Mouse (Mus musculus): ENCODE data around the gene Mmp12. TPM values are rescaled to one million over a fixed set of nuclear protein-coding genes. Genes with fewer than 3 reads are reported as not detected.
"Not testable (repeated sequence)": the region's sequence is repeated elsewhere in the genome, so short reads cannot be mapped to it uniquely, and the experiment has no call there.

Gene Mmp12
- total RNA-seq (2022), result 10 to 100 TPM in 3 of 4 experiments, 1 to 10 TPM in 1; 7.3 to 31.1 (median 17.9) TPM

DNA sequence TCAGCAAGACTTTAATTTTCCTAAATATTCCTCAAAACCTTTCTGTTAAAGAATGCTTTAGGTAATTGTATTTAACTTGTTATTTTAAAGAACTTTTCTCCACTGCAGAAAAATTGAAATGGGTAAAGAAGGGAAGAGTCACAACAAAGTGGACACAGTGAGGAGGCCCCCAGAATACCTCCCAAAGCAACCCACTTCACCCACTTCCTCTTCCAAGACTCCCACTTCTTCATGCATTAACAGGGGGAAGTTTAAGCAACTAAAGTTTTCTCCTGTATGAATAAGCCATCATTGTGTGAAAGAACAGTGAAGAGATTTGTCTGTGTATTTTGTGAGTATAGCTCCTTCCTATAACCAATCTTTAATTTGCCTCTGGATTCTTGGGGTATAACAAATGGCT is at the start of gene Mmp12:
TSS of gene Mmp12 (plus strand) at position 275 of the 400 bp plus-strand sequence.
- DNase-seq, result no peak

- DNase-seq, result no peak
Observed at GRCm38 (mm10) chr9:7331847-7332246, 12.3 kb upstream of the Mmp12 start.

DNA sequence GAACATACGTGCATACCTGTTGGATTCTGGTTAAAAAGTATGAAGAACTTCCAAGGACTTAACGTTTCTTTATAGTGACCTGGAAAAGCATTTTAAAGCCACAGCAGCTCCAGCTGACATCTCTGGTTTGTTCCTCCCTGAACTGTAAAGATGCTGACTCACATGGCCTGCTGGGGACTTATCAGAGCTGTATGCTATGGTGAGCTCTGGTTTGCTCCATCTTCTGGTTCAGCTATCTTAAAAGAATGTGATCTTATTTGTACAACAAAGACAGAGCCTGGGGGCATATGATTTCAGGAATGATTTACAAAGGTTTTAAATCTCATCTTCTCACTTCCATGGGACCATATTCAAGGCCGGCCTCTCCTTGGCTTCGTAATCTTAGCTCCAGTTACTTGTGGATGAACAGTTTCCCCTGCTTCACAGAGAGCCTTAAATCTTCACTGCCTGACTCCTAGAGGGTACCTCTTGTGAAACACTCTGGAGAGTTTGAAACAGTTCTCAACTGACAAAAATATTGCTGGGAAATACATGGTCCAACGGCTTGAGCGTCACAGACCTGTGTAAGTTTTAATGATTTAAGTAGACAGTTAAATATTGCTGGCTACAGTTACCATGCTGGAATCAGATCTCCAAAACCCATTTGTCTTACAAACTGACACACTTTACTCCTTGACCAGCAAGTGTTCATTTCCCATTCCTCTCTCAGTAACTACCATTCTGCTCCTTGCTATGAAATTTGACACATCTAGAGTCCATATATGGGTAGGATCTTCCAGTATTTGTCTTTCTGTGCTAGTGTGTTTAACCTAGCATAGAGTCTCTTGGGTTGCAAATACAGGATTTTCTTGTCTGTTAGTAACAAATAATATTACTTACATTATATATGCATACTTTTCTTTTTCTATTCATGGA is 8.2 kb upstream of the Mmp12 start:
- DNase-seq, result no peak

- no peak for DNase-seq
Observed at GRCm38 (mm10) chr9:7336740-7337483, 7.3 kb upstream of the Mmp12 start.

DNA sequence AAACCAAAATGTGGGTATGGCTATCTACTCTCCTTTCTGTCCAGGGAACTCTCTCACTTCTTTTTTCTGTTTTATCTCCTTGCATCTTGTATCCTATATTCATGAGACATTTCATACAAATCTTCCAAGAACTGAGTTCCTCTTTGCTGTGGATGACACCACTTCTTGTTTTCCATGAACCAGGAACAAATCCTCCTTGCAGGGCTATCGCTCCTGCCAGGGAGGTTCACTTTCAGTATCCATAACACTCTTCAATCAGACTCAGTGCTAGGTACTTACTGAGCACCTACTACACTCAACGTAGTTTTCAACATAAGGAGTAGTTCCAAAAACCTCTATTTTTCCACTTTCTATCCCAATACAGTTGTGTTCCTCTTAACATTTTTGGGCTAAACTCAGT is 1.3 kb downstream of the Mmp12 start:
- DNase-seq, result no peak

DNA sequence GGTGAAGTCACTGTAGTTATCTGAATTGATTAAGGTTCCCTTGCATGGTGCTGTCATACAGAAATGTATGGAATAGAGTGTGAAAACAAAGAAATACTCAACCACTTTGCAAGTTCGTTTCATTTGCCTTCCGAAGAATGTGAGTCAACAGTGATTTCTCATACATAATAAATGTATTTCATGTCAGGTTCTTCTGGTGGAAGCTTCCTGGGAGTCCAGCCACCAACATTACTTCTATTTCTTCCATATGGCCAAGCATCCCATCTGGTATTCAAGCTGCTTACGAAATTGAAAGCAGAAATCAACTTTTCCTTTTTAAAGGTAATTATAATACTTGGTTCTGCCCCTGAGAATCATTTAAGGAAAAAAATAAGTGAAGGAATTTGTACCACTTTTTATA is 10.4 kb downstream of the Mmp12 start:
- DNase-seq, result no peak

- DNase-seq, result no peak
Observed at GRCm38 (mm10) chr9:7387947-7388346, 43.8 kb downstream of the Mmp12 start, which contains the start of gene Mmp1b. Mmp1b (minus strand) TSS chr9:7388047.

DNA sequence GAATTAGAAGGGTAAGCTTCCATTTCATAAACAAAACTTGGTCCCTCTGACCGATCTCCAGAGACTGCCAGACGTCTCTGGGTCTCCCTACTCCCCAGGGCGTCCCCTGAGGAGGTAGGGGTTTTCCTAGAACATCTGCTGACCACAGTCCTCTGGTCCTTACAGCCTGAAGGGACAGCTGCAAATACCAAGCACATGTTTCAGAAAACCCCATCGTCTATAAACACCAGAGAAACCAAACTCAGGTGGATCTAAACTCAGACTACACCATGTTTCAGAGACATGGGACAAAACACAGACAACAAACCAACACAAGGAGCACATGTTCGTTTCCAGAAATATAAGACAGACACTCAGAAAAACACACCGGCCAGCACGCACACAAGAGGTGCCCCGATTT is 52.4 kb downstream of the Mmp12 start:
- DNase-seq, result not testable (repeated sequence)

Other genes starting within 250 kb of the Mmp12 start
- gene Dync2h1, start 159.9 kb upstream of the Mmp12 start, total RNA-seq (2022), result 10 to 100 TPM; 15.3 to 32.3 (median 19.9) TPM
- gene Dcun1d5, start 159.9 kb upstream of the Mmp12 start, total RNA-seq (2022), result 10 to 100 TPM; 69.6 to 91.1 (median 74.0) TPM
- 1 to 10 TPM in 2 of 4 experiments, under 1 TPM in 2; 0.35 to 2.3 (median 1.5) TPM for gene Mmp13, start 71.9 kb upstream of the Mmp12 start, total RNA-seq (2022)
- gene Mmp1b, start 43.7 kb downstream of the Mmp12 start, total RNA-seq (2022), result not detected
- gene Mmp3, start 101.4 kb downstream of the Mmp12 start, total RNA-seq (2022), result under 1 TPM in 2 of 4 experiments, not detected in 2; 0.14 to 0.27 TPM
- gene Mmp10, start 158.0 kb downstream of the Mmp12 start, total RNA-seq (2022), result not detected
- under 1 TPM in 3 of 4 experiments, not detected in 1; 0.11 to 0.29 (median 0.28) TPM for gene Mmp8, start 214.1 kb downstream of the Mmp12 start, total RNA-seq (2022)
- 1 to 10 TPM in 2 of 4 experiments, under 1 TPM in 2; 0.32 to 7.6 (median 3.3) TPM for gene Mmp27, start 227.0 kb downstream of the Mmp12 start, total RNA-seq (2022)